Mouse (Mus musculus): ENCODE measurements around the gene Olfr129.

DNA sequence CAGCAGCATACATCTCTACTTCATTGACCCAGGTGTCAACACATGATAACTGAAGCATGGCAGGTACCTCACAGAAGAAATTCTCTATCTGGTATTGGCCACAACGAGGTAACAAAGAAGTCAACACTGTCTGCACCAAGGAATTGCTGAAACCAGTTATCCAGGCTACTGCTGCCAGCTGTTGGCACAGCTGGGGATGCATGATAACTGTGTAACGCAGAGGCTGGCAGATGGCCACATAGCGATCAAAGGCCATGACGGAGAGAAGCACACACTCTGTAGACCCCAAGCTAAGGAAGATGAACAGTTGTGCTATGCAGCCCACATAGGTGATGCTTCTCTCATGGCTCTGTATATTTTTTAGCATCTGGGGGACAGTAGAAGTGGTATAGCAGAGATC lies 22.5 kb upstream of the Olfr129 start:
- TF ChIP-seq POLR2A (IDR thresholded peaks at IDR 0.05; ENCODE audit: low read depth, low read length) (no peak), CTCF (IDR thresholded peaks at IDR 0.05; ENCODE audit: extremely low read depth, insufficient read depth, insufficient read length, insufficient replicate concordance) (no peak)
